In genomic region chr1:153911276-153911795, GRCm38 (mm10) we compare ENCODE assay signal across 19 mouse cellular contexts. TPM values are rescaled to one million over a fixed set of nuclear protein-coding genes. Genes with fewer than 3 reads are reported as not detected.
"Had no signal": no experiment of that assay in that cellular context is flagged by ENCODE, and none has a peak within 500 bp of the region (broad histone marks: within the 10 kb centered on the region; RNA-seq: fewer than 3 reads in every experiment).

No protein-coding gene starts in this region.

- H3K4me1 ChIP-seq: midbrain, embryonic 12.5 days; neural tube, embryonic 13.5 days had no signal

- H3K27ac ChIP-seq: limb, embryonic 10.5 days; lung, embryonic 15.5 days; midbrain, embryonic 12.5 days; neural tube, embryonic 13.5 days had no signal

- H3K4me3 ChIP-seq: left cerebral cortex, adult 2 months; limb, embryonic 10.5 days; liver, embryonic 13.5 days; lung, embryonic 15.5 days; midbrain, embryonic 12.5 days; neural tube, embryonic 13.5 days had no signal

- H3K27me3 ChIP-seq: liver, embryonic 13.5 days; lung, embryonic 15.5 days; midbrain, embryonic 12.5 days; neural tube, embryonic 13.5 days had no signal

- DNase-seq: liver, embryonic 13.5 days; liver, postnatal 0 days; lung, postnatal 14 days; right cerebral cortex, postnatal 14 days; thymus, postnatal 4 days had no signal

RNA-seq across cellular contexts. Expression of gene Teddm2, which starts 11.3 kb away (rescaled TPM):
- total RNA-seq: megakaryocyte-erythroid progenitor cell, adult 5-6 weeks had no signal

RNA-seq across cellular contexts. Expression of gene Teddm1a, which starts 19.8 kb away (rescaled TPM):
- total RNA-seq: layer of hippocampus, adult 8-10 months; layer of hippocampus, postnatal 25 days; left cerebral cortex, adult 2 months; left cerebral cortex, postnatal 14 days; megakaryocyte-erythroid progenitor cell, adult 5-6 weeks had no signal
- polyA plus RNA-seq: intestine, embryonic 16.5 days; limb, embryonic 10.5 days; limb, embryonic 14.5 days; liver, embryonic 13.5 days; liver, postnatal 0 days; lung, embryonic 15.5 days; midbrain, embryonic 12.5 days; midbrain, embryonic 16.5 days; neural tube, embryonic 13.5 days; spleen, adult 2 months; stomach, embryonic 16.5 days had no signal

RNA-seq across cellular contexts. Expression of gene Teddm1b, which starts 37.2 kb away (rescaled TPM):
- total RNA-seq: layer of hippocampus, adult 8-10 months; layer of hippocampus, postnatal 25 days; left cerebral cortex, postnatal 14 days; megakaryocyte-erythroid progenitor cell, adult 5-6 weeks had no signal
- polyA plus RNA-seq: spleen, adult 2 months had no signal
